Mouse (Mus musculus) cerebellum, adult 11 months (tissue): ENCODE results near the gene Chmp4b.

ENCODE experiments used
- DNase-seq: peaks from one replicate; pipeline ENCODE4 v3.0.0; 2022

Chmp4b gene

GRCm38 (mm10) chr2:154685772-154686171 is 34.3 kb downstream of the Chmp4b start:
- no peak for DNase-seq

GRCm38 (mm10) chr2:154686819-154687218 is 35.3 kb downstream of the Chmp4b start:
- DNase-seq = no peak

DNA sequence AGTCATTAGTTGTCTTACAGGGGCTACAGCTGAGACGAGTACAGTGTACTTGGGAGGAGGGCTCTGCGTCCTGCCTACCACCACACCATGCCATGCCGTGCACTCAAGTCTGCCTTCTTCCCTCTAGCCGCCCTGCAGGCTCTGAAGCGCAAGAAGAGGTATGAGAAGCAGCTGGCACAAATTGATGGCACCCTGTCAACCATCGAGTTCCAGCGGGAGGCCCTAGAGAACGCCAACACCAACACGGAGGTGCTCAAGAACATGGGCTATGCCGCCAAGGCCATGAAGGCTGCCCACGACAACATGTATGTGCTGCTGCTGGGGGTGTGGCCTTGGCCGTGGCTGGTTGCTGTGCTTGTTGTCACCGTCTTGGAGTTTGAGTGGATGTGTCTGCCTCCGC is 37.9 kb downstream of the Chmp4b start:
- no peak for DNase-seq

GRCm38 (mm10) chr2:154690959-154691358 is 39.5 kb downstream of the Chmp4b start:
- DNase-seq = no peak

DNA sequence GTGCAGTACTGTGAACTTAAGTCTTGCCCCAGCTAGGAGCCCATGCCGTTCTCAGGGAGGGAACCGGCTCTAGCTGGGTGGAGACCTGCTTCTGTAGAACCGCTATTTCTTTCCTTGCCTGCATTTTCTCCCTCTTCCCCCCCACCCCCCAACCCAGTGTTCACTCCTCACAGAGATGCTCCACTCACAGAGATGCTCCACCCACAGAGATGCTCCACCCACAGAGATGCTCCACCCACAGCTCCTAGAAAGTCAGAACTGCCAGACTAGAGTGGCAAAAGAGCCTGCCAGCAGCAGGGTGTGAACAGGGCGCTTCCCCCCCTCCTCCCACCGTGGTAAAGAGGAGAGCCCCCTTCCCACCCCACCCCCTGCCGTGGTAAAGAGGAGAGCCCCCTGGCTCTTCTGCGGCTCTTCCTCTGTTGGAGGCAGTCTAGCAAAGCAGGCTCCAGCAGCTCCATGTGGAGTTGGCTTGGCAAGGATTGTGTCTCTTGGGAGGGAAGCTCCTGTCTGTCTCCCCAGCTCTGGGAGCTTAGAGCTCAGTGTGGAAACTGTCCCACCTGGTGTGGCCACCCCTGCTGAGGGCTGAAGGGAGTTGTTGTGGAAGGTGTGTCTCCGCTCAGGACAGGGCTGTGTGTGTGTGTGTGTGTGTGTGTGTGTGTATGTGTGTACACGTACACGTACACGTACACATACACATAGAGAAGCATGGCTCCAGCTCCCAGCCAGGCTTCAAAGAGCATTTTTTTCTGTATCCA is 41.9 kb downstream of the Chmp4b start:
- no peak for DNase-seq

DNA sequence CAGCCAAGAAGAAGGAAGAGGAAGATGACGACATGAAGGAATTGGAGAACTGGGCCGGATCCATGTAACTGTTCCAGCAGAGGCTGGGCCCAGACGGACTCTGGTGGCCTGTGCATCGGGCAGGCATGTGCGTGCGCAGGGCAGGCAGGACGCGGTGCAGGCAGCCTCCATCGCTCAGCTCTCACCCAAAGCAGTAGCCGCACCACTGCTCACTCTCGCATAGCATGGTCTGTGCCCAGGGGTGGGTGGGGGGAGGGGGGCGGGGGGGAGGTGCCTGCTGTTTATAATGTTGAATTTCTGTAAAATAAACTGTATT is 42.4 kb downstream of the Chmp4b start:
- no peak for DNase-seq

GRCm38 (mm10) chr2:154695690-154696089 is 44.2 kb downstream of the Chmp4b start:
- no peak for DNase-seq

DNA sequence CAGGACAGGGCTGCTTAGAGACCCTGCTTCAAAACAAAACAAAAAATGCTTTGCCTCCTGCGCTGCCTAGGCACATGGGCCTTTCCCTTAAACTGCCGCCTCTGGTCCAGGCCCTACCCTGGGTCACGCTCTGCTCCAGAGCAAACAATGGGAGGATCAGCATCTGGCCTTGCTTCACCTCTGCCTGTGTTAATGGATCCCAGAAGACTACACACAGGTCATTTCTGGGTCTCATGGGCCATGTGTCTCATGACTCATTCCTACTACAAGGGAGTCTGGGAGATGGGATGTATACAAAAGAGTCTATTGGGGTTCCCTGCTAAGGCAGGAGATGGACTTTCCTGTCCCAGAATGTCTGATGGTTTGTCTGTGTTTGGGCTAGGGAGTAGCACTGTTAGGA is 45.2 kb downstream of the Chmp4b start:
- no peak for DNase-seq

DNA sequence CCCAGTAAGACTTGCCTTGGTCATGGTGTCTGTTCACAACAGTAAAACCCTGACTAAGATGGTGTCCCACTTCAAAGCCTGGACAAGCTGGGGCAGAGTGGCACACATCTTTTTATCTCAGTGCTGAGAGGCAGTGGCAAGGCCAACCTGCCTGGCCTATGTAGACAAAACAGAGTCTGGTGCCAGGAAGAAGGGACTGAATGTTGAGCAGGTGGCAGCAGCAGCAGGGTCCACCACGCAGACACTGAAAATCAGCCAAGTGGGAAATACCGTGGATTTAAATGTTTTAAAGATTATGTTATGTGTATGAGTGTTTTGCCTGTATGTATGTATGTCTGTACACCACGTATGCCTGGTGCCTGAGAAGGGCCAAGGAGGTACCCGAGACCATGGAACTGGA is 47.9 kb downstream of the Chmp4b start:
- DNase-seq = no peak

DNA sequence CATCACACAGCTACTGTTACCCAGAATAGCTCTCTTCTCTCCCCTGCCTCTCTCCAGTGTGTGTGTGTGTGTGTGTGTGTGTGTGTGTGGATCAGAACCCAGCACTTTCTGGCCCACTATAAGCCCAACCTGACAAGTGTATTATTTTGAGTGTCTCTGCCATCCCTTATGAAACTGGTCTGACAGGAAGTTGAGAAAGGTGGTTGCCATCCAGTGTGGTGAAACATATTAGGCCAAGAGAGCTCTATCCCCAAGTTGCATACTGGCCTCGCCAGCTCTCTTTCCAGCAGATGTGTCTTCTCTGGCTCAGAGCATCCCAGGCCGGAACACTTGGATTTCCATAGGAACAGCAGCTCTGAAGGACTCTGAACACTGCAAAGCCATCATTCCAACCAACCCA is 48.7 kb downstream of the Chmp4b start:
- no peak for DNase-seq

- DNase-seq = peak; percentile 68
These were observed 51.3 kb downstream of the Chmp4b start for GRCm38 (mm10) chr2:154702637-154703315.

DNA sequence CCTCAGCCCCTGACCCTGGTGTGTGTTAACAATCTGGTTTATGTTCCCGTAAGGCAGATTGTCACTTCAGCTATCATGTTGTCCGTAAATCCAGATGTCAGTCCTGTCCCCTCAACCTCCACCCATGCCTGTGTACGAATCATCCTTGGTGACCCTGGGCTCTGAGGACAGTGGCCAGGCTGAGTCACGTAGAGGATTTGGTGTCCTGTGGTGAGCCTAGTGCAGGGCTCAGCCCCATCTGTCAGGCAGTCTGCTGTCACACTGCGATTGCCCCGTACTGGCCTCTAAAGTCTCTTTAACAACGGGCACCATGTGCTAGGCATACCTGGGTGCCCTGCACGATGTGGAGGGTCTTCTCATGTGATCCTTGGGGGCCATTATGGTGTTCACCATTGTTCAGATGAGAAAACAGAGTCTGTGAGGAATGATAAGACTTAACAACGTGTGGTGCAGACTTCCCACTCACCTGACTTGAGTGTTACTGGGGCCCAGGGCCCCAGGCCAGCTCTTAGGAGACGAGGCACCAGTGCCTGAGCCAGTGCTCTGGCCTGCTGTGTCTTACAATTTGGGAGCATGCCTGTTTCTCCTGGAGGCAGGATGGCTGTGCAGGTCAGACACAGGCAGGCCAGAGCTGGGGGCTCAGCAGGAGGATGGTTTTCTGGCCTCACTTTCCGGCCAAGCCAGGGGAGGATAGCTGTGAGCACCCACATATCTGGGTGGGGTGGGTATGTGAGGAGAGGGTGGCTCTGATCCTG is 55.2 kb downstream of the Chmp4b start:
- DNase-seq = peak; percentile 66

- no peak for DNase-seq
These were observed 55.8 kb downstream of the Chmp4b start for GRCm38 (mm10) chr2:154707284-154707683.

DNA sequence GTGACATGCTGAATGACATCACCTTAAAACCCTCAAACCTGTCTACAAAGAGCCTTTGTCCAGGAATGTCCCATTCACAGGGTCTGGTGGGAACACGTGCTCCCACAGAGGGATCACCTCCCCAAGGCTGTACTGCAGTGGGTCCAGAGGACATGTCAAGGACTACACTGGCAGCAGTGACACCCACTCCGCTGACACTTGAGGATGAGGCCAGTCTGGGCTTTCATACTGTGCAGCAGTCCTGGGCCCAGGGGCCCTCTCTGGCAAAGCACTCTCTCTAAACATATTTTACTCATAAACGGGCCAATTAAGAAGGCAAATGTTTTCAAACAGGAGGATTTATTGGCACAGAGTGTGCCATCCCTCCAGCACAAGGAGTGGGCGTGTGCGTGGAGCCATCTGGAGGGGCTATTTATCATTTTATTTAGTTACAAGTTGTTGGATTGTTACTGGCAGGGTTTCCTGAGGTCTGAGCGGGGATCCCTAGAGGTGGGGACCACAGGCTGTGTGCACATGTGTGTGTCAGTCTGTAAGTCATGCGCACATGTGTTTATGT is 56.4 kb downstream of the Chmp4b start:
- DNase-seq = no peak

DNA sequence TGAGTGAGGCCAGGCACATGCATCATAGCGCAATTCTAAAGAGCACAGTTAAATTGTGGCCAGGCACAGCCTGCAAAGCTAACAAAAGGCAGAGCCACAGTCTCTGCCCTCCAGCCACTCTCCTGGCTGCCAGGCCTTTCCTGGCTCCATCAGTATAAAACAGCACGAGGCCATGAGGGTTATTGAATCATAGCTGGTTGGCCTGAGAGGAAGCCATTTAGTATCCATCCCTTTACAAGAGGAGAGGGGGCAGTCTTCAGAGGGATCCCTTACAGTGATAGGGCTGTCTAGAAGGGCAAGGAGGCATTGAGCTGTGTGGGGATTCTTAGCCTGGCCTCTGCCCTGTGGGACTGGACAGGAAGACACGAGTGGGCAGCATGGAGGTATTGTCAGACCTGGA is 60.2 kb downstream of the Chmp4b start:
- DNase-seq = peak; percentile 68

- DNase-seq = peak; percentile 50
These were observed 60.8 kb downstream of the Chmp4b start for GRCm38 (mm10) chr2:154712271-154712677.

- DNase-seq = no peak
These were observed 61.6 kb downstream of the Chmp4b start for GRCm38 (mm10) chr2:154713083-154713482.

- no peak for DNase-seq
These were observed 62.5 kb downstream of the Chmp4b start for GRCm38 (mm10) chr2:154713964-154714363.

DNA sequence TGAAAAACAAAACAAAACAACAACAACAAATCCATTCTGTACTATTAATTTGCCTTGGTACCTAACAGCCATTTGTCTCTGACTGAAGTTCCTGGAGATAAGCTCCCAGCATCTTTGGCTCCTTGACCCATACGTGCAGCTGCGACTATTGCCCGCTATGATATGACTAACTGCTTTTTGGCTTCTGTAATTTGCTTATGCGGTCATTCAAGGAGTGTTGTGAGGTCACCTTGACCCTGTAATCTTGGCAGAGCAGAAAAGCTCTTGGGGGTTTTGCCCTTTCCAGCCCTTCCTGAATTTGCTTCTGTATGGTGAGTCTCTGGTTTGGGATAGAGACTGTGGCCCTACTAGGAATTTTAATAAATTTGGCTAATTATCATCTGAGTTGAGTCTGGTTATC is 65.1 kb downstream of the Chmp4b start:
- no peak for DNase-seq

GRCm38 (mm10) chr2:154717081-154717480 is 65.6 kb downstream of the Chmp4b start:
- peak; percentile 59 for DNase-seq

GRCm38 (mm10) chr2:154718855-154719556 is 67.5 kb downstream of the Chmp4b start:
- no peak for DNase-seq

GRCm38 (mm10) chr2:154720315-154720714 is 68.8 kb downstream of the Chmp4b start:
- DNase-seq = no peak

DNA sequence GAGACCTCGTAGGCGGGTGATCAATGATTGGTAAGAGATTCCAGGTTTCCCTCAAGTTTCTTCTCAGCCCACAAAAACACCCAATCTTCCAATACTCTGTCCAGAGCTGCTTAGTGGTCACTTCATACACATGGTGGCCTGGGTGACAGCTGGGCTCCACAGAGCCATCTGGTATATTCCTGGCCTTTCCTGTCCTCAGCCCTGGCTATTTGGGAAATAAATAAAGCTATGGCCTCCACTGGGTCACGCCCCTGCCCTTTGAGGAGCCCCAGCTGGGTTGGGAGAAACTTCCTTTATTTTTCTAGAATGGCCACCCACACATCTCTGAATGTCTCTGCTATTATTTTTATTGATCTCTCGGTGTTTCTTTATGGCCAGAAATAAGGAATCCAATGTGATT is 72.0 kb downstream of the Chmp4b start:
- DNase-seq = no peak
